Mouse (Mus musculus) urinary bladder, postnatal 4 days (tissue): ENCODE measurements around the gene Taok1.
"Not testable (repeated sequence)": the region's sequence is repeated elsewhere in the genome, so short reads cannot be mapped to it uniquely, and the experiment has no call there.

Experiments used
- DNase-seq, 2 experiments: peaks; one replicate each; pipeline ENCODE4 v3.0.0; 2021 to 2022; ENCODE audit warnings: low spot score in 2 of 2

The Taok1 gene

GRCm38 (mm10) chr11:77585201-77585600, 22.4 kb downstream of the Taok1 start:
- no peak for DNase-seq

DNA sequence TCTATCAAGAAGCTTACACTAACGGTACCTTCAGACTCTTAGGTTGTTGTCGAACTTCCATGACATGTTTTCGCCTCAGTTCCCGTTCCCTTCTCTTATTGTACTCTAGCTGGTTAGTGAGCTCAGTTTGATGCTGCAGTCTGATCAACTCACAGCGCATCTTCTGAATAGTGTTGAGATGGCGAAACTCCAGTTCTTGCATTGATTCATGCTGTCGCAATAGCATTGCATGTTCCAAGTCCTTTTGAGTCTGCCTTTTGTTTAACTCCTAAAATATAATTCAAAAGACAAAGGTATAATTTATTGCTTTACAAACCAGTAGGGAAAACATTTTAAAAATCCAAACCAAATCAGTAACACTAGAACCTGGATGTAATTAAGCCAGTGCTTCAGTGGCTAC, 62.4 kb downstream of the Taok1 start:
- no peak for DNase-seq

GRCm38 (mm10) chr11:77532202-77532846, 75.3 kb downstream of the Taok1 start:
- DNase-seq, result no peak

- no peak for DNase-seq
Observed at GRCm38 (mm10) chr11:77530862-77531261, 76.8 kb downstream of the Taok1 start.

DNA sequence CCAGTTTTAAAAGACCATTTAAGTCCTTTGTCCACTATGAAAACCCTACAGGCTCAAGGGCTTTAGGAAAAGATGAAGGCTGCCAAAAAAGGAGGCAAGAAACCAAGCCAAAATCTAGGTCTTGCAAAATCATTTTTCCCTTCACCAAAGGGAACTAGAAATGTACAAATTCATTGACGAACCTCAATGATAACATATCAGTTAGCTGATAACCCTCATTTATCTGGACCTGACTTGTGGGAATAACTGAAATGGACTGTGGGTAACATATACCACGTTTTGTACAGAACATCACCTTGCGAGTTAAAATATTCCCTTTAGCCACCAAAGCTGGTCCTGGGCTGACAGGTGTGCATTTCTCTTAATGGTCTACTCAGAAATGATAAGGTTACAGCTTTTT, 78.0 kb downstream of the Taok1 start:
- DNase-seq, result no peak

GRCm38 (mm10) chr11:77528420-77528819, 79.2 kb downstream of the Taok1 start:
- not testable (repeated sequence) for DNase-seq

DNA sequence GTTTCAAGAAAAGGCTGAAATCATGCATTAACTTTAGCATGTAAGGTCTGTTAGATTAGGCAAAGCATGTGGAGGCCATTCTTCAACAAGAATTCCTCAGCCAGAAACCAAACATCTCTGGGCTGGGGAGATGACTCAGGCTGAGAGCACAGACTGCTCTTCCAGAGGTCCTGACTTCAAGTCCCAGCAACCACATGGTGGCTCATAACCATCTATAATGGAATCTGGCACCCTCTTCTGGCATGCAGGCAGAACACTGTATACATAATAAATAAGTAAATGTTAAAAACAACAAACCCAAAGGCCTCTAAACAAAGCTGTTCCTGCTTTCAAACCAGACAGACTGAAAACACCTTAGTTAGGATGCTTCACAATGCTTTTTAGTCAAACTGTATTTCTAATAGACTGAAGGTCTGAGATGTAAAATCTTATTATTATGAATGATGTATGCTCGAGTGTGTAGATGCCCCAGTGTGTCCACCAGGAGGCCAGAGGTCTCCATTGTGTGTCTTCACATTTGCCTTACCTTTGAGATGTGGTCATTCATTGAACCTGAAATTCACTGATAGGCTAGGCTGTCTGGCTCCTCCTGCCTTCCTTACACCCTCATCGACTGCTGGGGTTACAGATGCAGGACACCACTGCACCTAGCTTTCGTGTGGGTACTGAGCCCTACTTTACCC, 81.7 kb downstream of the Taok1 start:
- DNase-seq, result no peak

DNA sequence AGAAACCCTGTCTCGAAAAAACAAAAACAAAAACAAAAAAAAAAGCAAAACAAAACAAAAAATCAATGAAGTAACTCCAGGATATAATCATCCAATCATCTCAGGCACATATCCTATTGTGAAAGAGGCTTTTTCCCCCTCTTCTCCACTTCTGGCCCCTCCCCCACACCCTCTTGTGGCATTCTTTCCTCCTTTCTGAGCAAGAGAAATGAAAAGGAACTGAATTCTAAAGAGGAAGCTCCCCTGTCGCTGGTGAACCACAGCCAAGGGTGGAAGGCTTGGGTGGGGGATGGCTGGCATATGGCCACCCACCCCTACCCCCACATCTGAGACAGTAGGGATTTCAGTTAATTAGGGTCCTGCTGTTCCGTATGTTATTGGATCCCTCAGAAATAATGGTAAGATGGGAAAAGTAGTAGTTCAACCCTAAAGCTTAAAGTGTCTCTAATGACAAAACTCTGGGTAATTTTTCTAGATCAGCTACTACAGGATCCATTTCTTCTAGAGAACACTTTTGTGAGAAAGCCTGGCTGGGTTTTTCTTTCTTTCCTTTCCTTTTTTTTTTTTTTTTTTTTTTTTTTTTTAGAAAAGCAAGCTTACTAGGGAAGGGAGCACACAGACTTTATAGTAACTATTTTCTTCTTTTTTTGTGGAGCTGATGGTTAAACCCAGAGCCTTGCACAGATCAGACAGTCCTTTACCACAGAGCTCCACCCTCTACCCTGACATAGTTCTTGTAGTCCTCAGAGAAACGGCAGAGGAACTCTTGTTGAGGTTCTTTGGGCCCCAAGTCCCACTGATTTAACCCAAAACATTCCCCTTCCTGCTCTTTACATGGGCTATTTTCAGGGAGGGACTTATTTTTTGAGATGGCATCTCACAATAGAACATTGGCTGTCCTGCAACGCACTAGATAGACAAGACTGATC, 86.8 kb downstream of the Taok1 start:
- no peak for DNase-seq

- DNase-seq, result no peak
Observed at GRCm38 (mm10) chr11:77519043-77519442, 88.6 kb downstream of the Taok1 start, which contains the start of gene Gm10392. Gene Gm10392 (minus strand): TSS chr11:77519198.

DNA sequence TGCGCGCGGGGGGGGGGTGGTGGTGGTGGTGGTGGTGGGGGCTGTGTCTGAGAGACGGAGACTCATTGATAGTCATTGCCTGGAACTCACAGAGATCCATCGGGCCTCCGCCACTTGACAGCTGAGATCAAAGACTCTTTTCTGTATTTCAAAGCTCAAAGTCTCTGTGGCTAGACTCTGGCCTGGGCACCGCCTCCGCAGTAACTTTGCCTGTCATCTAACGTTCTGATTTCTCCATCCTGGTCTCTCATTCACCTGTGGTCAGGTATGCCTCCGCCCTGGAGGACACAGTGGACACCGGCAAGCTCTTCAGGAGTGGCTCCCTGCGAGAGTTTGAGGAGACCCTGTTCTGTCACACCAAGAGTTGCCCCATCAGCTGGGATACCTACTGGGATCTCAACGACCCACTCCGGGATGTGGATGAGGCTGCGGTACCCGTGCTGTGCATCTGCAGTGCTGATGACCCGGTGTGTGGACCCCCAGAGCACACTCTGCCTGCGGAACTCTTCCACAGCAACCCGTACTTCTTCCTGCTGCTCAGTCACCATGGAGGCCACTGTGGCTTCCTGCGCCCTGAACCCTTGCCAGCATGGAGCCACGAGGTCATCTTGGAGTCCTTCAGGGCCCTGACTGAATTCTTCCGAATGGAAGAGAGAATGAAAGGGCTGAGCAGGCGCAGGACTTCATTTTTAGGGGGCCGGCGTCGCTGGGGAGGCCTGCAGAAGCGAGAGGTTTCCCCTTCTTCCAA, 89.4 kb downstream of the Taok1 start:
- no peak for DNase-seq

GRCm38 (mm10) chr11:77516553-77517425, 90.8 kb downstream of the Taok1 start:
- peak in 1 of 2 experiments; percentile 14 for DNase-seq

DNA sequence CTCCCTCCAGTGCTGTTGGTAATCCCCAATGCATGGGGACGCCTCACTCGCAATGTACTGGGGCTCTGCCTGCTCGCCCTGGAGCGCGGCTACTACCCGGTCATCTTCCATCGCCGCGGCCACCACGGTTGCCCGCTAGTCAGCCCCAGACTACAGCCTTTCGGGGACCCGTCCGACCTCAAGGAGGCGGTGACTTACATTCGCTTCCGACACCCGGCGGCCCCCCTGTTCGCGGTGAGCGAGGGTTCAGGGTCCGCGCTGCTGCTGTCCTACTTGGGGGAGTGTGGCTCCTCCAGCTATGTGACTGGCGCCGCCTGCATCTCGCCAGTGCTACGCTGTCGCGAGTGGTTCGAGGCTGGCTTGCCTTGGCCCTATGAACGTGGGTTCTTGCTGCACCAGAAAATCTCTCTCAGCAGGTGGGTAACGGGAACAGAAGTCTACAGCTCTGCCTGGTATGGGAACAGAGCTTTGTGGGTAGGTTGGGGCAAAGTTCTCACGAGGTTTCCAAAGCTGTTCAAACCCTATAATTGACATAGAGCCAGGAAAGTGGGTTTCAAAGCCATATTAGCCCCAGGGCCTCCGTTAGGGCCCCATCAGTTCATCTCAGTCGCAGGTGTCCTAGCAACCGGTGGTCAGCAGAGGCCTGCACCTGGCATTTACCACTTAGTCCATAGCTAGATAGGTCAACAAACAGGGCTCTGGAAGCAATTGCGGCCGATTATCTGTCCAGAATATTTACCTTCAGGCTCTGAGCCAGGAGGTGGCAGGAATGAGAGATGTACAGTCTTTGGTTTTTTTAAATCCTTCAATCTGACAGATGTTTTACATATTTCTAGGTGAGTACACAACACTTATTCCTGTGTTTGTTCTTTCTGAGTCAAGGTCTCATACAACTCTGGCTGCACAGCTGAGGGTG, 91.7 kb downstream of the Taok1 start, which contains the start of gene Trp53i13:
Gene Trp53i13 (minus strand): TSS at position 344 of the 916 bp plus-strand sequence.
- DNase-seq, result peak in 1 of 2 experiments; percentile 15

DNA sequence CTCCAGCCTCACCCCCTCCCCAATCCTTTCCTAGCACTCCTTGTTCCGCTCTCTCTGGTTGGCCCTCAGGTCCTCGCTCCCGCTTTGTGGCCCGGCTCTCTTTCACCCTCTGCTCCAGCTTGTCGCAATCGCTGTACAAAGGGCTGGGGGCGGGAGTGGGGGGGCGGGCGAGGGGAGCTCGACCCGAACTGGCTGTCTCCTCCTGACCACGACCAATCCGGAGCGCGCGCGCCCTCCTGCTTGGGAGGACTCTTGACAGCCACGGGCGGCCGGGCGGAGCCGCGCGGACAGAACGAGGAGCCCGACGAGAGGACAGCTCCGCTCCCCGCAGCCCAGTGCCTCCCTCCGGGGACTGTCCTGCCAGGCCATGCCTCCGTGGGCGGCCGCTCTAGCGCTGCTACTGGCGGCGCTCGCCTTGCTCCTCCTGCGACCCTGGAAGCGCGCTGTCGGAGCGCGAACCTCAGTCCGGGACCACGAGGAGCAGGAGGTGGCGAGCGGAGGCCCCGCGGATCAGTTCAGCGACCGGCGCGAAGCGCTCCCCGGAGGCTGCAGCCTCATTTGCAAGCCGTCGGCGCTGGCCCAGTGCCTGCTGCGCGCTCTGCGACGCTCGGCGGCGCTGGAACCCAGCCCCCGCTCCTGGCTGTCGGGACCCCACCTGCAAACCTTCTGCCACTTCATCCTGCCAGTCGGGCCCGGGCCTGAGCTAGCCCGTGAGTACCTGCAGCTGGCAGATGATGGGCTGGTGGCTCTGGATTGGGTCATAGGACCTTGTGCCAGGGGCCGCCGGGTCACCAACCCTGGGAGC, 92.6 kb downstream of the Taok1 start, which contains the start of gene Abhd15:
Gene Abhd15 (plus strand): TSS at position 290 of the 805 bp plus-strand sequence.
- DNase-seq, result peak in 1 of 2 experiments; percentile 74

DNA sequence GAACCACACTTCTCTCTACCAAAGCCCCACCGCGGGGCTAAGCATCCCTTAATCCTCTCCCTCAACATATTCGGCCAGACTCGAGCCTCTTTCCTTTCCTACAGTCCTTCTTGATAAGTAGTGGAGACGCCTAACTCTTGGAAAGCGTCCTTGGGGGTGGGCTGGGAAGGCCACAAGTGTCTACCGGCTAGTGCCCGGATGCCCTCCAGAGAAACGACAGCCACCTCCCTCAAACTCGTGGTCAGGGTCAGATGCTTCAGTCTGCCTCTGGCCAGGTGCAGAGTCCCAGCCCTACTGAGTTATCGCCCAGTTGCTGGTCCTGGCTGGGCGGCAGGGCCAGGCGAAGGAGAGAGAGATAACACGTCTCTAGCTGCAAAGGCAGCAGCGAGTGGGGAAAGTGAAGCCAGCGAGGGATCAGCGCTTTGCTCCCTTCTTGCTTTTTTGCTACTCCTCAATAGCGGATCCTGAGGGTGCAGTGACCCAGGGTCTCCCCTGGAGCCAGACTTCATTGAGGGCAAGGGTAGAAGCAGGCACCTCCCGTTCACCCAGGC, 93.3 kb downstream of the Taok1 start:
- DNase-seq, result no peak

DNA sequence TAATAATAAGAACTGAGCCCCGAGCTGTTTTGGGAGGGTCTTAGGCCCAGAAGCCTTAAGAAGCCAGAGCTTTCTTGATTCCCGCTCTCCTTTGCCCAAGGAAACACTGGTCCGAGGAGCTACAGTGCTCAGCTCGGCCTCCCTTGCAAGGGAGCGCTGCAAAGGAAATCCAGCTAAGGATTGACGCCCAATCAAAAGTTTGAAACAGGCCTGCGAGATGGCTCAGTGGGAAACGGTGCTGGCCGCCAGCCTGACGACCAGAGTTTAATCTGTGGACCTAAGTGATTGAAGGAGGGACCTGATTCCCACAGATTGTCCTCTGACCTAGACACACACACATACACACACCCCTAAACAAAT, 93.8 kb downstream of the Taok1 start:
- no peak for DNase-seq

DNA sequence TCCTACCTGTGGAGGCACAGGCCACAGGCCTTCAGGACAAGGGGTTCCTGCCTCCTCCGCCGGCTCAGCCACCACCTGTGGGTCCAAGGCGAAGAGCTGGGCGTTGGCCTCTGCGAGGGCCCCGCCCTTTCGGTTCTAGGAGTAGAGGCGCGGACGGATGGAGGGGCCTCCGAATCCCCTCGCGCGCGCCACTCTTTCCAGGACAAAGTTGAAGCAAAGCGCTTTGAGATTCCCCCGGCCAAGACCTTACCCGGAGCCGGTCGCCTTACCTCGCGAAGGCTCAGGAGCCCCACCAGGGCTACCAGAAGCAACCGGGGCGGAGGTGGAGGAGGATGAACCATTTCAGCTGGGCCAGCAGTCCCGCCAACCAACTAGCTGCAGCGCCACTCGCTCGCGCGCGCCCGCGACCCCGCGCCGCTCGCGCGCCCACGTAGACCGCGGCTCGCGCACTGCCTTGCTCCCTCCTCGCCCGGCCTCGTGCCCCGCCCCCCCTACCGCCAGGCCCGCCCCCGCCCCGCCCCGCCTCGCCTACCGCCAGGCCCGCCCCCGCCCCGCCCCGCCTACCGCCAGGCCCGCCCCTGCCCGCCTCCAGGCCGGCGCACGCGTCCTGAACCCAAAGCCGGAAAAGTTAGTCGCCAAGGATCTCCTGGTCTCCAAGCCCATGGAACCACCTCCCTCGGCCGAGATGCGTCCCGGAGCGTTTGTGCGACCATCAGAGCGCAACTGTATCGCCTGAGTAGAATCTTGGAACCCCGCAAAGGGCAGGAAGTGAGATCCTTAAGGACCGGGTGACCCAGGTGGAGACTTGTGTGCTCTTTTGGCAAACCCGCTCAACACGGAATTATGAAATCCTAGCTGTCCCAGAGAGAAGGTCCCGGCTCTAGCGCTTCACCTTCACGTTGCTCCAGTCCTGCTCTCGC, 94.5 kb downstream of the Taok1 start:
- peak; percentile 86 to 88 for DNase-seq

- peak in 1 of 2 experiments; percentile 1 for DNase-seq
Observed at GRCm38 (mm10) chr11:77511336-77511735, 96.3 kb downstream of the Taok1 start.
